Mouse (Mus musculus) bone marrow, adult 2 months (tissue): ENCODE results near the gene Hcrtr1. TPM values are rescaled to one million over a fixed set of nuclear protein-coding genes. Genes with fewer than 3 reads are reported as not detected.

Experiments used
- H3K27ac ChIP-seq: fragments of 200-500 bp; 2 replicates; pipeline ENCODE4 v1.5.1; 2012; ENCODE audit warnings: low read depth, mild to moderate bottlenecking, control low read depth, inconsistent platforms, low read length; ENCODE audit not compliant: control insufficient read depth, poor library complexity, insufficient read depth
- H3K4me1 ChIP-seq: fragments of 200-500 bp; 2 replicates; pipeline ENCODE4 v1.6.1; 2011; ENCODE audit warnings: low read length; ENCODE audit not compliant: control insufficient read depth, insufficient read depth
- H3K4me3 ChIP-seq: fragments of 200-500 bp; replicated peaks from 2 replicates; pipeline ENCODE3; 2011; ENCODE audit warnings: mild to moderate bottlenecking, low read depth, low read length, control low read depth; ENCODE audit not compliant: control insufficient read depth
- CTCF ChIP-seq: fragments of 200-500 bp; IDR thresholded peaks from 2 replicates; pipeline ENCODE4 v1.5.1; 2011; ENCODE audit warnings: low read length, control low read depth; ENCODE audit not compliant: control insufficient read depth, insufficient read depth
- POLR2A ChIP-seq: fragments of 200-500 bp; IDR thresholded peaks from 2 replicates; pipeline ENCODE4 v1.6.1; 2011; ENCODE audit warnings: low read depth, mild to moderate bottlenecking, control low read depth, low read length, borderline replicate concordance; ENCODE audit not compliant: control insufficient read depth
- WGBS: fragments of 180-500 bp; shearing (Covaris S2); methylation state at CpG from one replicate; pipeline ENCODE4 v1.1.7; 2018; 5-methylcytosine and 5-hydroxymethylcytosine counted together
- polyA plus RNA-seq: library from polyadenylated mRNA; stranded (reverse); fragments of >200 nt; gene quantifications from 2 replicates; pipeline ENCODE4 v1.2.4, GENCODE M21; 2011; ENCODE audit warnings: low replicate concordance; ENCODE audit not compliant: missing spikeins, insufficient read depth, insufficient read length

Hcrtr1 gene
- not detected in 2 replicates for polyA plus RNA-seq

DNA sequence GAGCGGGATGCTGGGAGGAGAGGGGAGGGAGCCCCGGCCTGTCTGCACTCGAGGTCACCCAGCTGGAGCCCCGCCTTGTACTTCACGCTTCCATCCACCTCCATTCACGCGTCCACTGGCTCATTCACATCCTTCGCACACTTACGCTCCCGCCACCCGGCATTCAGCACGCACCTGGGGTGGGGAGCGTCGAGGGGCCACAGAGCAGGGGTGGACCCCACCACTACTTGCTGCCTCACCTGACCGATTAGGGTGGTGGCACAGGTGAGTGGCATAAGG, at the start of gene Hcrtr1:
Gene Hcrtr1 (minus strand): TSS at position 146 of the 279 bp plus-strand sequence.
- TF ChIP-seq CTCF: no peak
- 0 out of 2 replicates have a peak, but pooled peaks have one; percentile 10 for TF ChIP-seq POLR2A
- 4% methylated on average over 15 of the region's 15 CpGs for WGBS
- no peaks in the 10 kb centered on the region; the same call in 1 of the 2 replicates for H3K4me1 ChIP-seq
- peak within 1 kb of the TSS; percentile 4; the same call in 1 of the 2 replicates for H3K27ac ChIP-seq
- H3K4me3 ChIP-seq: no peak within 1 kb of the TSS

GRCm38 (mm10) chr4:130188806-130189297, 49.7 kb upstream of the Hcrtr1 start:
- no peak overlapping the region for H3K4me3 ChIP-seq
- no peak overlapping the region for H3K27ac ChIP-seq
- TF ChIP-seq CTCF (peak; percentile 99), POLR2A (no peak)
- WGBS: 4% methylated on average over 13 of the region's 13 CpGs
- no peaks in the 10 kb centered on the region for H3K4me1 ChIP-seq

- 33% methylated on average over 12 of the region's 12 CpGs for WGBS
- H3K4me1 ChIP-seq: no peaks in the 10 kb centered on the region
- TF ChIP-seq POLR2A (no peak), CTCF (no peak)
- H3K4me3 ChIP-seq: no peak overlapping the region
- no peak overlapping the region for H3K27ac ChIP-seq
Observed at GRCm38 (mm10) chr4:130186891-130187290, 47.7 kb upstream of the Hcrtr1 start.

DNA sequence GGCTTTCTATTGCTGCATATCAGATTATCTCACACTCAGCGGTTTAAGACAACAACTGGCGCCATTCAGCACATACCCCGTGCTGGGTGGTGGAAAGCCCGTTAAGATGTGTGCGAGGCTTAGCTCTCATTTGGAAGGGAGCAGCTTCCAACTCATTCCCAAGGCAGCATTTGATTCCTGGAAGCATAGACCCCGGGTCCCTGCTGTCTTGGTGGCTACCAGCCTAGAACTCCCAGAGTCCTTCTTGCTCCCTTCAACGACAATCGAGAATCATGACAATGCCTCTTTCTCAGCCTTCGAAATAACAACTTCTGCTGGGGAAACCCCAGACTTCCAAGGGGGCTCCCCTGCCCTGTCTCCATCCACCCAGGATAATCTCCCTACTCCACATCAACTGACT, 47.3 kb upstream of the Hcrtr1 start:
- TF ChIP-seq POLR2A: no peak
- no peak for TF ChIP-seq CTCF
- WGBS: 76% methylated on average over 9 of the region's 9 CpGs
- no peaks in the 10 kb centered on the region for H3K4me1 ChIP-seq
- H3K27ac ChIP-seq: no peak overlapping the region
- no peak overlapping the region for H3K4me3 ChIP-seq

GRCm38 (mm10) chr4:130183879-130184278, 44.7 kb upstream of the Hcrtr1 start:
- TF ChIP-seq POLR2A (no peak), CTCF (no peak)
- Histone ChIP-seq H3K4me1 (no peaks in the 10 kb centered on the region), H3K27ac (no peak overlapping the region), H3K4me3 (no peak overlapping the region)
- 74% methylated on average over 5 of the region's 5 CpGs for WGBS

DNA sequence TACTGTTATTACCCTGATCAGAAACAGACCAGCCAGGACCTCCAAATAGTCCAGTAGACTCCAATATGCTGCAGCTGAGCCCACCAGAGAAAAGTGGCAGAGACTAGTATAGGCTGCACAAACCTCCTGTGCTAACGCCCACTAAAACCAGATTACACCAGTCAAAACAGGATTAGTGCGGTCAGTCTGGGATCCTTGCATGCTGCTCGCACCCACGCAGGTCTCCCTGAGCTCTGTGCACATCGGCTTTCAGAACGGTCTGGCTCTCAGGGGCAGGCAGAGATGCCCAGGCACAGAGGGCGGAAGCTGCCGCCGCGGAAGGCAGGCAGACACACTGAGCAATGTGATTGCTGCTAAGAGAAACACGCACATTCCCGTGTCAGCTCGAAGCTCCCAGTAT, 43.9 kb upstream of the Hcrtr1 start:
- TF ChIP-seq CTCF: no peak
- TF ChIP-seq POLR2A: no peak
- WGBS: 86% methylated on average over 13 of the region's 13 CpGs

GRCm38 (mm10) chr4:130181886-130182285, 42.7 kb upstream of the Hcrtr1 start:
- no peak overlapping the region for H3K27ac ChIP-seq
- H3K4me1 ChIP-seq: no peaks in the 10 kb centered on the region; the same call in 1 of the 2 replicates
- TF ChIP-seq POLR2A (no peak), CTCF (no peak)
- 74% methylated on average over 4 of the region's 4 CpGs for WGBS
- H3K4me3 ChIP-seq: no peak overlapping the region

More for the DNA sequence above, 43.9 kb upstream of the Hcrtr1 start:
- Histone ChIP-seq H3K27ac (no peak overlapping the region), H3K4me3 (no peak overlapping the region), H3K4me1 (no peaks in the 10 kb centered on the region)

DNA sequence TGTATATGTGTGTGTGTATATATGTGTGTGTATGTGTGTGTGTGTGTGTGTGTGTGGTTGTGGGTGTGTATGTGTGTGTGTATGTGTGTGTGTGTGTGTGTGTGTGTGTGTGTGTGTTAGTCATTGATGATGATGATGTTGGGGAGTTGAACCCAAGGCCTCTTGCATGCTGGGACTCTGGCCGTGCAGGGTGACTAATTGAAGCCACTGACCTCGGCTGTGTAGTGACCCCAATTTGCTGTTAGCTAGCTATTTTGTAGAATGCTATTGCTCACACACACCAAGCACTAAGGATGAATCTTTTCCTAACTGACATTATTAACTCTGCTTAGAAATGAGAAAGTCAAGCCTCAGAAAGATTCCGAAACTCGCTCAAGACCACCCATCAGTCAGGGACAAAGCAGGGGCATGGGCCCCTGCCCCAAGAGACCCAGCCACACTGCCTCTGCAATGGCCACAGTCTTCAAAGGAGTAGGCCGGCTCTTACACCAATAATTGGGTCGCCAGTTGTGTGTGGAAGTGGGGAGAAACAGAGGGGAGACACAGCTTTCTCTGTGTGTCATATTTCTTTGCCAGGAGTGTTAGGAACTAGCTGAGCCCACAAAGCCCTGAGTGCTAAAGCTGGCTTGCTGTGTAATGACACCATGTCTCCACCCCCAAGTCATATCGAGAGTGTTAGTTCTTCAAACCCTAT, 41.9 kb upstream of the Hcrtr1 start:
- Histone ChIP-seq H3K4me3 (no peak overlapping the region), H3K4me1 (peaks cover under 1% of the 10 kb centered on the region; the same call in 1 of the 2 replicates), H3K27ac (no peak overlapping the region)
- TF ChIP-seq CTCF: no peak
- TF ChIP-seq POLR2A: no peak
- 77% methylated on average over 7 of the region's 7 CpGs for WGBS

- Histone ChIP-seq H3K27ac (no peak overlapping the region), H3K4me3 (no peak overlapping the region), H3K4me1 (peaks cover 2% of the 10 kb centered on the region; the same call in 1 of the 2 replicates)
- 70% methylated on average over 3 of the region's 3 CpGs for whole genome bisulfite sequencing
- no peak for TF ChIP-seq CTCF
- no peak for TF ChIP-seq POLR2A
Observed at GRCm38 (mm10) chr4:130179876-130180275, 40.7 kb upstream of the Hcrtr1 start.
